Mouse (Mus musculus) liver, postnatal 0 days (tissue): ENCODE results near the gene Ttc9c. TPM values are rescaled to one million over a fixed set of nuclear protein-coding genes. Genes with fewer than 3 reads are reported as not detected.

ENCODE experiments used
- ATAC-seq: fragments of 200-750 bp; cut with Nextera tagmentation; 2 replicates; pipeline ENCODE4 v1.8.0; 2017; ENCODE audit warnings: mild to moderate bottlenecking, moderate library complexity
- DNase-seq: peaks from one replicate; pipeline ENCODE4 v3.0.0-alpha.2; 2016
- H3K27ac ChIP-seq: fragments of 300-500 bp; sonication (generic); 2 replicates; pipeline ENCODE4 v1.5.1; 2014; ENCODE audit warnings: antibody characterized with exemption, moderate library complexity, mild to moderate bottlenecking, low read depth
- H3K27me3 ChIP-seq: fragments of 300-500 bp; sonication (generic); 2 replicates; pipeline ENCODE4 v1.6.1; 2014; ENCODE audit warnings: low read length, control low read depth, mixed read lengths; ENCODE audit not compliant: insufficient read depth
- H3K36me3 ChIP-seq: fragments of 300-500 bp; sonication (generic); replicated peaks from 2 replicates; pipeline ENCODE4 v1.6.1; 2014; ENCODE audit warnings: mild to moderate bottlenecking, control low read depth, low read length, moderate library complexity, mixed read lengths; ENCODE audit not compliant: insufficient read depth
- H3K4me1 ChIP-seq: fragments of 300-500 bp; sonication (generic); 2 replicates; pipeline ENCODE4 v1.6.1; 2014; ENCODE audit warnings: antibody characterized with exemption, mild to moderate bottlenecking, control low read depth; ENCODE audit not compliant: insufficient read depth
- H3K4me2 ChIP-seq: fragments of 300-500 bp; sonication (generic); 2 replicates; pipeline ENCODE4 v1.6.1; 2014; ENCODE audit warnings: low read depth, mild to moderate bottlenecking, low read length, moderate library complexity, mixed read lengths
- H3K4me3 ChIP-seq: fragments of 300-500 bp; sonication (generic); 2 replicates; pipeline ENCODE4 v1.5.1; 2014; ENCODE audit warnings: low read depth, low read length
- H3K9ac ChIP-seq: fragments of 300-500 bp; sonication (generic); replicated peaks from 2 replicates; pipeline ENCODE4 v1.6.1; 2014; ENCODE audit warnings: mild to moderate bottlenecking, moderate library complexity
- H3K9me3 ChIP-seq: fragments of 300-500 bp; sonication (generic); 2 replicates; pipeline ENCODE4 v1.6.1; 2016; ENCODE audit warnings: mild to moderate bottlenecking, control low read depth, low read length, mixed read lengths
- CTCF ChIP-seq: sonication (generic); IDR thresholded peaks from 2 replicates; pipeline ENCODE4 v1.5.1; 2016; ENCODE audit warnings: antibody characterized with exemption, low read depth
- EP300 ChIP-seq: IDR thresholded peaks from 2 replicates; pipeline ENCODE4 v1.6.1; 2016; ENCODE audit warnings: antibody characterized with exemption, low read depth, mild to moderate bottlenecking
- WGBS: fragments of 180-500 bp; shearing (Covaris S2); extraction: QIAGEN DNeasy Blood & Tissue Kit; methylation state at CpG from one replicate; pipeline ENCODE4 v1.1.7; 2014; ENCODE audit not compliant: insufficient replicate concordance; 5-methylcytosine and 5-hydroxymethylcytosine counted together
- polyA plus RNA-seq: library from polyadenylated mRNA; unstranded; fragments of >200 nt; fragmentation: Nextera tagmentation; extraction: Ambion mirVana; gene quantifications from 2 replicates; pipeline ENCODE4 v1.2.1, GENCODE M21; 2015

Ttc9c gene
- polyA plus RNA-seq, 1 experiment from 2014 or later, result 12.5 TPM

GRCm38 (mm10) chr19:8789171-8789570 is 30.0 kb downstream of the Ttc9c start:
- 65% methylated on average over 1 of the region's 1 CpGs for WGBS
- Histone ChIP-seq H3K9me3 (no peaks in the 10 kb centered on the region), H3K36me3 (peaks cover 16% of the 10 kb centered on the region), H3K27me3 (no peaks in the 10 kb centered on the region), H3K9ac (no peak overlapping the region), H3K27ac (no peak overlapping the region), H3K4me1 (peaks cover 6% of the 10 kb centered on the region; the same call in 1 of the 2 replicates), H3K4me2 (no peak overlapping the region), H3K4me3 (no peak overlapping the region)
- no peak for DNase-seq
- no peak for ATAC-seq
- TF ChIP-seq EP300 (no peak), CTCF (no peak)

GRCm38 (mm10) chr19:8788521-8788920 is 30.6 kb downstream of the Ttc9c start:
- no peak for ATAC-seq
- 55% methylated on average over 3 of the region's 3 CpGs for WGBS
- Histone ChIP-seq H3K9me3 (no peaks in the 10 kb centered on the region), H3K4me1 (peaks cover 6% of the 10 kb centered on the region; the same call in 1 of the 2 replicates), H3K9ac (no peak overlapping the region), H3K4me2 (no peak overlapping the region), H3K27me3 (no peaks in the 10 kb centered on the region), H3K27ac (no peak overlapping the region), H3K4me3 (no peak overlapping the region), H3K36me3 (peaks cover 11% of the 10 kb centered on the region)
- DNase-seq, result no peak
- TF ChIP-seq EP300, result no peak
- TF ChIP-seq CTCF, result no peak

- WGBS, result 2% methylated on average over 32 of the region's 32 CpGs
Measured at GRCm38 (mm10) chr19:8786008-8786781, 32.9 kb downstream of the Ttc9c start, which contains the start of gene Taf6l. Taf6l (minus strand) TSS chr19:8786417.

GRCm38 (mm10) chr19:8774951-8775421 is 44.1 kb downstream of the Ttc9c start:
- TF ChIP-seq EP300 (no peak), CTCF (no peak)
- Histone ChIP-seq H3K4me2 (peak overlapping the region; percentile 93), H3K4me3 (peak overlapping the region; percentile 74), H3K4me1 (peaks cover 40% of the 10 kb centered on the region), H3K27me3 (no peaks in the 10 kb centered on the region), H3K9me3 (no peaks in the 10 kb centered on the region), H3K36me3 (peaks cover 14% of the 10 kb centered on the region), H3K9ac (peak overlapping the region; percentile 92), H3K27ac (peak overlapping the region; percentile 100)
- ATAC-seq, result peak; percentile 4; the same call in 1 of the 2 replicates
- DNase-seq, result no peak
- WGBS, result 3% methylated on average over 20 of the region's 20 CpGs

More at GRCm38 (mm10) chr19:8786008-8786781, 32.9 kb downstream of the Ttc9c start, which contains the start of gene Taf6l:
- Histone ChIP-seq H3K36me3 (peaks cover 23% of the 10 kb centered on the region), H3K4me3 (peak within 1 kb of the TSS; percentile 62), H3K4me2 (peak within 1 kb of the TSS; percentile 68), H3K27ac (peak within 1 kb of the TSS; percentile 57), H3K27me3 (no peaks in the 10 kb centered on the region), H3K4me1 (peaks cover 6% of the 10 kb centered on the region; the same call in 1 of the 2 replicates), H3K9ac (peak within 1 kb of the TSS; percentile 63), H3K9me3 (no peaks in the 10 kb centered on the region)
- TF ChIP-seq EP300 (no peak), CTCF (peak; percentile 48)
- peak; percentile 100 for ATAC-seq
- DNase-seq, result peak; percentile 94

- Histone ChIP-seq H3K4me1 (peaks cover 40% of the 10 kb centered on the region), H3K9me3 (no peaks in the 10 kb centered on the region), H3K9ac (peak within 1 kb of the TSS; percentile 92), H3K4me2 (peak within 1 kb of the TSS; percentile 93), H3K27me3 (no peaks in the 10 kb centered on the region), H3K36me3 (peaks cover 21% of the 10 kb centered on the region), H3K4me3 (peak within 1 kb of the TSS; percentile 74), H3K27ac (peak within 1 kb of the TSS; percentile 100)
- TF ChIP-seq CTCF (peak; percentile 21; the same call in 1 of the 2 replicates), EP300 (no peak)
- DNase-seq (peak; percentile 98), ATAC-seq (peak; percentile 91)
- WGBS, result 1% methylated on average over 53 of the region's 68 CpGs
Measured at GRCm38 (mm10) chr19:8774086-8774835, 44.9 kb downstream of the Ttc9c start, which contains the start of gene Tmem179b. Tmem179b (minus strand) TSS chr19:8774467.

GRCm38 (mm10) chr19:8773409-8773808 is 45.7 kb downstream of the Ttc9c start:
- Histone ChIP-seq H3K9ac (peak overlapping the region; percentile 92), H3K27ac (peak overlapping the region; percentile 100)
- no peak for ATAC-seq

More at GRCm38 (mm10) chr19:8773409-8773808, 45.7 kb downstream of the Ttc9c start:
- WGBS, result 33% methylated on average over 6 of the region's 6 CpGs
- Histone ChIP-seq H3K4me3 (peak overlapping the region; percentile 74), H3K27me3 (no peaks in the 10 kb centered on the region), H3K4me1 (peaks cover 40% of the 10 kb centered on the region), H3K9me3 (no peaks in the 10 kb centered on the region), H3K36me3 (peaks cover 27% of the 10 kb centered on the region), H3K4me2 (peak overlapping the region; percentile 93)
- no peak for TF ChIP-seq CTCF
- no peak for DNase-seq
